Mouse (Mus musculus) CH12.LX (cell line): ENCODE measurements around the gene Sema7a. TPM values are rescaled to one million over a fixed set of nuclear protein-coding genes. Genes with fewer than 3 reads are reported as not detected.
A peak's percentile ranks its signal among the peaks of the same experiment; 100 is the strongest.

Source experiments
- DNase-seq: peaks from one replicate; pipeline ENCODE4 v3.0.0-alpha.2; 2013; ENCODE audit errors: extremely low read depth
- H3K27ac ChIP-seq: 2 replicates; pipeline ENCODE4 v1.5.1; 2012; ENCODE audit warnings: low read depth, mild to moderate bottlenecking, control low read depth, moderate library complexity; ENCODE audit not compliant: insufficient read depth
- H3K27me3 ChIP-seq: replicated peaks from 2 replicates; pipeline ENCODE3; 2012; ENCODE audit warnings: inconsistent platforms
- H3K36me3 ChIP-seq, 2 experiments: replicated peaks in 1 of 2; 2 replicates each; pipeline versions ENCODE3 to v1.6.1; 2012; ENCODE audit warnings: inconsistent platforms in 1 of 2, low read length in 1 of 2, mild to moderate bottlenecking in 1 of 2, mixed read lengths in 1 of 2, moderate library complexity in 1 of 2; ENCODE audit not compliant: control insufficient read depth in 1 of 2, insufficient read depth in 1 of 2
- H3K4me1 ChIP-seq, 2 experiments: 2 replicates each; pipeline ENCODE4 v1.6.1; 2012; ENCODE audit warnings: inconsistent platforms in 1 of 2, moderate library complexity in 1 of 2; ENCODE audit not compliant: insufficient read depth in 2 of 2, control insufficient read depth in 1 of 2
- H3K4me2 ChIP-seq: 2 replicates; pipeline ENCODE4 v1.6.1; 2012; ENCODE audit warnings: low read depth, mild to moderate bottlenecking, control low read depth; ENCODE audit not compliant: poor library complexity, insufficient read depth, severe bottlenecking
- H3K4me3 ChIP-seq, 3 experiments: fragments of 150-350 bp in 1 of 3; sonication (generic) in 1 of 3; replicated peaks in 1 of 3; 2 replicates each; pipeline versions ENCODE3 to v1.5.1; 2011 to 2012; ENCODE audit warnings: low read depth in 2 of 3, low read length in 2 of 3, mild to moderate bottlenecking in 2 of 3, moderate library complexity in 2 of 3, control low read depth in 1 of 3, improper control_type of control experiment in 1 of 3, inconsistent platforms in 1 of 3, mixed read lengths in 1 of 3; ENCODE audit not compliant: poor library complexity in 1 of 3
- H3K79me2 ChIP-seq: replicated peaks from 2 replicates; pipeline ENCODE4 v1.6.1; 2012; ENCODE audit warnings: mild to moderate bottlenecking, moderate library complexity; ENCODE audit not compliant: control insufficient read depth, poor library complexity, insufficient read depth, severe bottlenecking; ENCODE audit errors: extremely low read depth
- H3K9ac ChIP-seq: 2 replicates; pipeline ENCODE4 v1.6.1; 2012; ENCODE audit warnings: low read depth, mild to moderate bottlenecking, control low read depth, moderate library complexity; ENCODE audit not compliant: insufficient read depth
- H3K9me3 ChIP-seq: replicated peaks from 2 replicates; pipeline ENCODE3; 2012; ENCODE audit warnings: low read length, inconsistent platforms, mixed read lengths
- BHLHE40 ChIP-seq: IDR thresholded peaks from 2 replicates; pipeline ENCODE4 v1.6.1; 2011; ENCODE audit warnings: mild to moderate bottlenecking, low read depth, low read length, improper control_type of control experiment
- CHD1 ChIP-seq: IDR thresholded peaks from 2 replicates; pipeline ENCODE4 v1.6.1; 2012; ENCODE audit warnings: low read depth, low read length, improper control_type of control experiment, inconsistent platforms
- ETS1 ChIP-seq: conservative IDR thresholded peaks from 2 replicates; pipeline ENCODE4 v1.6.1; 2012; ENCODE audit warnings: low read depth, mild to moderate bottlenecking, inconsistent platforms, low read length, improper control_type of control experiment, moderate library complexity
- HCFC1 ChIP-seq: IDR thresholded peaks from 2 replicates; pipeline ENCODE4 v1.6.1; 2012; ENCODE audit warnings: low read depth, mild to moderate bottlenecking, inconsistent platforms, low read length, improper control_type of control experiment
- IRF4 ChIP-seq: IDR thresholded peaks from 2 replicates; pipeline ENCODE4 v1.6.1; 2014; ENCODE audit warnings: low read depth, mild to moderate bottlenecking, inconsistent platforms, low read length, improper control_type of control experiment
- JUND ChIP-seq: conservative IDR thresholded peaks from 2 replicates; pipeline ENCODE4 v1.6.1; 2011; ENCODE audit warnings: low read depth, low read length, improper control_type of control experiment
- KAT2A ChIP-seq: IDR thresholded peaks from 2 replicates; pipeline ENCODE4 v1.6.1; 2012; ENCODE audit warnings: low read length, improper control_type of control experiment, inconsistent platforms; ENCODE audit not compliant: insufficient replicate concordance
- MAX ChIP-seq: IDR thresholded peaks from 2 replicates; pipeline ENCODE4 v1.6.1; 2011; ENCODE audit warnings: low read length, improper control_type of control experiment
- MAZ ChIP-seq: IDR thresholded peaks from 2 replicates; pipeline ENCODE4 v1.6.1; 2012; ENCODE audit warnings: low read depth, mild to moderate bottlenecking, inconsistent platforms, low read length, improper control_type of control experiment, moderate library complexity
- MXI1 ChIP-seq: IDR thresholded peaks from 2 replicates; pipeline ENCODE4 v1.6.1; 2011; ENCODE audit warnings: mild to moderate bottlenecking, low read depth, low read length, improper control_type of control experiment
- PAX5 ChIP-seq: IDR thresholded peaks from 2 replicates; pipeline ENCODE4 v1.6.1; 2012; ENCODE audit warnings: low read length, inconsistent platforms, mixed read lengths
- POLR2A ChIP-seq: IDR thresholded peaks from 2 replicates; pipeline ENCODE4 v1.6.1; 2011; ENCODE audit warnings: low read depth, mild to moderate bottlenecking, improper control_type of control experiment, low read length
- RAD21 ChIP-seq: IDR thresholded peaks from 2 replicates; pipeline ENCODE4 v1.6.1; 2011; ENCODE audit warnings: low read depth, mild to moderate bottlenecking, low read length, improper control_type of control experiment, moderate library complexity
- USF1 ChIP-seq: IDR thresholded peaks from 2 replicates; pipeline ENCODE4 v1.6.1; 2014; ENCODE audit warnings: low read depth, mild to moderate bottlenecking, inconsistent platforms, low read length, improper control_type of control experiment
- ZNF384 ChIP-seq: IDR thresholded peaks from 2 replicates; pipeline ENCODE4 v1.6.1; 2012; ENCODE audit warnings: low read depth, low read length, improper control_type of control experiment, inconsistent platforms
- dilution Hi-C: fragments of 300-500 bp; cut with MboI; formaldehyde crosslinking; loops from 2 replicates; pipeline ENCODE4 v1.14.3; 2020; ENCODE audit warnings: low sequenced_read_pairs; ENCODE audit not compliant: extremely low pct_unique_long_range_greater_than_20kb, extremely low pct_ligation_motif_present
- in situ Hi-C: fragments of 300-500 bp; cut with MboI; formaldehyde crosslinking; loops from 3 replicates; pipeline ENCODE4 v1.14.3; 2019; ENCODE audit warnings: low sequenced_read_pairs, low pct_ligation_motif_present, low pct_unique_long_range_greater_than_20kb, mixed read lengths
- polyA plus RNA-seq: library from polyadenylated mRNA; unstranded; fragments of >175 nt; gene quantifications from 2 replicates; pipeline ENCODE4 v1.2.1, GENCODE M21; 2012; ENCODE audit warnings: low read depth; ENCODE audit not compliant: insufficient read length
- total RNA-seq, 2 experiments: library from RNA; depleted of rRNA; stranded (reverse); fragments of 300-350 nt in 1 of 2; fragments of >200 nt in 1 of 2; gene quantifications; 2 replicates each; pipeline ENCODE4 v1.2.3; 2012 to 2014

Gene Sema7a
- total and polyA plus RNA-seq, 3 experiments: 88.6 to 181 (median 89.4) TPM

- in situ Hi-C loops (loop anchor here (5.0 kb wide), 1 partner anchor 55 kb away; no protein-coding TSS in a partner anchor), dilution Hi-C loops (no loop called here)
- peaks cover 24 to 62% of the 10 kb centered on the region in 2 experiments for H3K4me1 ChIP-seq
Observed at GRCm38 (mm10) chr9:57937171-57937570, 2.7 kb upstream of the Sema7a start.

GRCm38 (mm10) chr9:57937651-57938050, 2.3 kb upstream of the Sema7a start:
- no peaks in the 10 kb centered on the region for H3K9me3 ChIP-seq
- peaks cover 15 to 26% of the 10 kb centered on the region in 2 experiments for H3K36me3 ChIP-seq
- in situ Hi-C loops (loop anchor here (5.0 kb wide), 1 partner anchor 55 kb away; no protein-coding TSS in a partner anchor), dilution Hi-C loops (no loop called here)
- no peak for TF ChIP-seq ETS1
- no peak for TF ChIP-seq RAD21
- TF ChIP-seq CHD1: no peak
- peaks cover 43% of the 10 kb centered on the region for H3K79me2 ChIP-seq
- H3K4me3 ChIP-seq: no peak overlapping the region
- H3K4me2 ChIP-seq: peak overlapping the region; percentile 72; the same call in 1 of the 2 replicates
- DNase-seq: no peak
- H3K27ac ChIP-seq: no peak overlapping the region; the same call in 1 of the 2 replicates
- H3K9ac ChIP-seq: no peak overlapping the region; the same call in 1 of the 2 replicates
- H3K27me3 ChIP-seq: no peaks in the 10 kb centered on the region
- H3K4me1 ChIP-seq: peaks cover 20 to 58% of the 10 kb centered on the region in 2 experiments

More at GRCm38 (mm10) chr9:57937171-57937570, 2.7 kb upstream of the Sema7a start:
- Histone ChIP-seq H3K4me3 (no peak overlapping the region), H3K9me3 (no peaks in the 10 kb centered on the region), H3K27ac (peak overlapping the region; percentile 36), H3K27me3 (no peaks in the 10 kb centered on the region), H3K9ac (no peak overlapping the region), H3K36me3 (peaks cover 15 to 21% of the 10 kb centered on the region in 2 experiments), H3K79me2 (peaks cover 38% of the 10 kb centered on the region), H3K4me2 (no peak overlapping the region)
- no peak for TF ChIP-seq MAZ
- no peak for DNase-seq

GRCm38 (mm10) chr9:57938225-57939055, 1.5 kb upstream of the Sema7a start:
- no peak for DNase-seq

More at GRCm38 (mm10) chr9:57938225-57939055, 1.5 kb upstream of the Sema7a start:
- Histone ChIP-seq H3K36me3 (peaks cover 15 to 30% of the 10 kb centered on the region in 2 experiments), H3K27me3 (no peaks in the 10 kb centered on the region), H3K4me2 (peak overlapping the region; percentile 72), H3K27ac (peak overlapping the region; percentile 46; the same call in 1 of the 2 replicates), H3K9me3 (no peaks in the 10 kb centered on the region), H3K4me1 (peaks cover 13 to 54% of the 10 kb centered on the region in 2 experiments), H3K79me2 (peaks cover 50% of the 10 kb centered on the region), H3K9ac (peak overlapping the region; percentile 99), H3K4me3 (peak overlapping the region; percentile 94 to 100 (median 99))
- in situ Hi-C loops: loop anchor here (5.0 kb wide), 1 partner anchor 54 kb away; no protein-coding TSS in a partner anchor
- dilution Hi-C loops: no loop called here
- TF ChIP-seq POLR2A: no peak
- no peak for TF ChIP-seq HCFC1
- no peak for TF ChIP-seq MXI1
- TF ChIP-seq KAT2A: no peak
- no peak for TF ChIP-seq USF1
- no peak for TF ChIP-seq IRF4
- no peak for TF ChIP-seq MAX
- no peak for TF ChIP-seq BHLHE40
- no peak for TF ChIP-seq JUND
- no peak for TF ChIP-seq PAX5
- TF ChIP-seq ZNF384: no peak
